Mouse (Mus musculus) intestine, embryonic 14.5 days (tissue): ENCODE data around the gene Galnt6. TPM values are rescaled to one million over a fixed set of nuclear protein-coding genes. Genes with fewer than 3 reads are reported as not detected.

Source experiments
- ATAC-seq: fragments of 200-750 bp; cut with Nextera tagmentation; replicated peaks from 2 replicates; pipeline ENCODE4 v1.8.0; 2017; ENCODE audit warnings: low read depth, moderate number of reproducible peaks, moderate TSS enrichment, moderate library complexity; ENCODE audit not compliant: low FRiP score, low TSS enrichment
- DNase-seq: peaks from one replicate; pipeline ENCODE4 v3.0.0-alpha.2; 2018; ENCODE audit warnings: low spot score
- H3K27ac ChIP-seq: fragments of 300-500 bp; sonication (generic); 2 replicates; pipeline ENCODE4 v1.5.1; 2014; ENCODE audit warnings: low read depth, mild to moderate bottlenecking, control low read depth
- H3K27me3 ChIP-seq: fragments of 300-500 bp; sonication (generic); replicated peaks from 2 replicates; pipeline ENCODE4 v1.6.1; 2014; ENCODE audit warnings: low read length, control low read depth; ENCODE audit not compliant: control insufficient read depth, insufficient read depth
- H3K36me3 ChIP-seq: fragments of 300-500 bp; sonication (generic); 2 replicates; pipeline ENCODE4 v1.6.1; 2014; ENCODE audit warnings: low read length, control low read depth; ENCODE audit not compliant: control insufficient read depth, insufficient read depth
- H3K4me1 ChIP-seq: fragments of 300-500 bp; sonication (generic); replicated peaks from 2 replicates; pipeline ENCODE4 v1.6.1; 2014; ENCODE audit warnings: low read length, control low read depth, mixed read lengths; ENCODE audit not compliant: control insufficient read depth, insufficient read depth
- H3K4me2 ChIP-seq: fragments of 300-500 bp; sonication (generic); 2 replicates; pipeline ENCODE4 v1.6.1; 2014; ENCODE audit warnings: low read length
- H3K4me3 ChIP-seq: fragments of 300-500 bp; sonication (generic); 2 replicates; pipeline ENCODE4 v1.5.1; 2014; ENCODE audit warnings: low read depth, low read length, control low read depth, mixed read lengths
- H3K9ac ChIP-seq: fragments of 300-500 bp; sonication (generic); 2 replicates; pipeline ENCODE4 v1.6.1; 2014; ENCODE audit warnings: mild to moderate bottlenecking, low read length
- H3K9me3 ChIP-seq: fragments of 300-500 bp; sonication (generic); 2 replicates; pipeline ENCODE4 v1.6.1; 2016; ENCODE audit warnings: low read length, control low read depth; ENCODE audit not compliant: control insufficient read depth
- WGBS: fragments of 180-500 bp; shearing (Covaris S2); extraction: QIAGEN DNeasy Blood & Tissue Kit; methylation state at CpG from one replicate; pipeline ENCODE4 v1.1.7; 2014; 5-methylcytosine and 5-hydroxymethylcytosine counted together
- polyA plus RNA-seq: library from polyadenylated mRNA; unstranded; fragments of >200 nt; fragmentation: Nextera tagmentation; extraction: Ambion mirVana; gene quantifications from 2 replicates; pipeline ENCODE4 v1.2.1, GENCODE M21; 2014

The Galnt6 gene
- polyA plus RNA-seq, 1 experiment from 2014 or later = 1.4 TPM

DNA sequence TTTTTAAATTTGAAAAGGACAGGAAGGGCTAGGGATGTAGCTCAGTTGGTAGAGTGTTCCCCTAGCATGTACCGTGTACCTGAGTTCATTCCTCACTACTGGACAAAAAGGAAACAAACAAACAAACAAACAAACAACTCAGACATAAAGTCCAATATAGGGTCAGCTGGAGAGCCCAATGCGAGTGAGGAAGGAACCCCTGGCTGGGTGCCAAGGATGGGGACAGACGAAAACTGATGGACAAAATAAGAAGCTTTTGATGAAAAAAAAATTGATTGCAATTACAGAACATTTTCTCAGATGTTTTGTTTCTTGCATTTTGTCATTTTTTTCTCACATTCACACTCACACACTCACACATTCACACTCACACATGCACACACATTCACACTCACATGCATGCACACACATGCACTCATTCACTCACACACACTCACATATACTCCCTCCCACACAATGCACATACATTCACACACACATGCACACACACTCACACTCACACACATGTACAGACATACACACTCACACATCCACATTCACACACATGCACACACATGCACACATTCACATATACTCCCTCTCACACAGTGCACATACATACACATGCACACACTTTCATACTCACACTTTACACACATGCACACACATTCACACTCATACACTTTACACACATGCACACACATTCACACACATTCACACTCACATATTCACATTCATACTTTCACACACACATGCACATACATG is 26.9 kb upstream of the Galnt6 start:
- no peak overlapping the region for H3K9ac ChIP-seq
- no peaks in the 10 kb centered on the region for H3K36me3 ChIP-seq
- 63% methylated on average over 3 of the region's 3 CpGs for WGBS
- no peak for ATAC-seq
- peak overlapping the region; percentile 29; the same call in 1 of the 2 replicates for H3K4me2 ChIP-seq
- no peaks in the 10 kb centered on the region for H3K9me3 ChIP-seq
- no peak overlapping the region for H3K4me3 ChIP-seq
- peaks cover 4% of the 10 kb centered on the region for H3K4me1 ChIP-seq
- H3K27ac ChIP-seq = peak overlapping the region; percentile 68; the same call in 1 of the 2 replicates
- DNase-seq = peak; percentile 43
- no peaks in the 10 kb centered on the region for H3K27me3 ChIP-seq

DNA sequence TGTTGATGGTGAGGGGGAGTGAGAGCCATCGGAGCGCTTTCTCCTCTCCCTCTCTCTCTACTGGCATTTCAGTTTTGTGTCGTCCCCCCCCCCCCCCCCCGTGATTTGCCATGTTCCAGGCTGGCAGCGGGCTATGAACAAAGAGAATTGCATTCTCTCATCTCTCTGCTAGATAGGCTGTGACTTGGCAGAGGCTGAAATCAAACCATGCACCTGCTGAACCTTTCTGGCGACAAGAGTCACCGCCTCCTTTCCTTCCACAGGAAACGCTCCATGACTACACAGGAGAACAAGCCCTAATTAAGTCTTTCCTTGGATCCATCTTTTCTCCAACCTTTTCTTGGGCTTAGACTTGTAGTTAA is 26.3 kb upstream of the Galnt6 start:
- no peaks in the 10 kb centered on the region for H3K9me3 ChIP-seq
- no peaks in the 10 kb centered on the region for H3K36me3 ChIP-seq
- no peak overlapping the region for H3K9ac ChIP-seq
- peak overlapping the region; percentile 29 for H3K4me2 ChIP-seq
- no peak for ATAC-seq
- no peaks in the 10 kb centered on the region for H3K27me3 ChIP-seq
- 51% methylated on average over 6 of the region's 8 CpGs for WGBS
- DNase-seq = no peak
- no peaks in the 10 kb centered on the region for H3K4me1 ChIP-seq
- H3K4me3 ChIP-seq = no peak overlapping the region
- H3K27ac ChIP-seq = peak overlapping the region; percentile 68; the same call in 1 of the 2 replicates

DNA sequence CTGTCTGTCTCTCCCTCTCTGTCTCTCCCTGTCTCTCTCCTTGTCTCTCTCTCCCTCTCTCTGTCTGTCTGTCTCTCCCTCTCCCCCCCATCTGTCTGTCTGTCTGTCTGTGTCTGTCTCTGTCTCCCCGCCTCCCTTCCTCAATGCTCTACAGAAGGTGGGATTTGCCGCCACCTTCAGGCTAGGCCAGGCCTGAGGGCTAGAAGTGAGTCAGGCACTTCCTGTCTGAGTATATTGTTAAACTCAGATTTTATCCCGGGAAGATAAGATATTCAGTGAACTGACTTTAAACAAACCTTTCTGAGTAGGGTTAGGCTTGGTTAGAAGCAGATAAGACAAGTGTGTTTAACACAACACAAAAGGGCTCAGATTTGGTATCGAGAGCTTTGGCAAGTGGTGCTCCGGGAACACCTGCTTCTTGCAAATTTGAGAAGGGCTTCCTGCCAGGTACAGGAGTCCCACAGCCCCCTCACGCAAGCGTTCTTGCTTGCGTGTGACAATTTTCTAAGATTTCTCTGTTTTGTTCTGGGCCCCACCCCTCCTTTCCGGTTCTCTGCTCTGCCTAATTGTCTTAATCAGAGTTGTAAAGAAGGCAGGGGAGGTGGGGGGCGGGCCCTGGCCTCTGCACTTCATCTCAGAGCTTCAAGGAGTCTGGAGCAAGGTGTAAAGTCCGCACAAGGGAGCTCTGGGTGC is 25.8 kb upstream of the Galnt6 start:
- DNase-seq (peak; percentile 67), ATAC-seq (peak; percentile 71)
- Histone ChIP-seq H3K4me2 (peak overlapping the region; percentile 29), H3K27me3 (no peaks in the 10 kb centered on the region), H3K36me3 (no peaks in the 10 kb centered on the region), H3K27ac (peak overlapping the region; percentile 68), H3K4me1 (no peaks in the 10 kb centered on the region), H3K9ac (no peak overlapping the region), H3K4me3 (no peak overlapping the region), H3K9me3 (no peaks in the 10 kb centered on the region)
- 9% methylated on average over 11 of the region's 11 CpGs for WGBS

DNA sequence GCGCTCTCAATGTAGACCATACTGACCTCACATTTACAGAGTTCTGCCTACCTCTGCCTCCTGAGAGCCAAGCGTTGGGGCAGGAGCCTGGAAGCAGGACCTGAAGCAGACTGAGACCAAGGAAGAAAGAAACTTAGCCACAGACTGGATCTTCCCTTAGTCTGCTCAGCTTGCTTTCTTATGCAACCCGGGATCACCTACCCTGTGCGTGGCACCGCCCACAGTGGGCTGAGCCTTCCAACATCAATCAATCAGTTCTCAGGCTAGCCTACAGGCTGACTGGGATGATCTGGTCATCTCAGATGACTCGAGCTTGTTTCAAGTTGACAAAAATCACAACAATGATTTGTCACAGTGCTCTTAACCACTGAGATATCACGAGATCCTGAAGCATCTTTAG is 24.9 kb upstream of the Galnt6 start:
- H3K27ac ChIP-seq = no peak overlapping the region
- WGBS = 47% methylated on average over 7 of the region's 7 CpGs
- peak; percentile 46 for DNase-seq

DNA sequence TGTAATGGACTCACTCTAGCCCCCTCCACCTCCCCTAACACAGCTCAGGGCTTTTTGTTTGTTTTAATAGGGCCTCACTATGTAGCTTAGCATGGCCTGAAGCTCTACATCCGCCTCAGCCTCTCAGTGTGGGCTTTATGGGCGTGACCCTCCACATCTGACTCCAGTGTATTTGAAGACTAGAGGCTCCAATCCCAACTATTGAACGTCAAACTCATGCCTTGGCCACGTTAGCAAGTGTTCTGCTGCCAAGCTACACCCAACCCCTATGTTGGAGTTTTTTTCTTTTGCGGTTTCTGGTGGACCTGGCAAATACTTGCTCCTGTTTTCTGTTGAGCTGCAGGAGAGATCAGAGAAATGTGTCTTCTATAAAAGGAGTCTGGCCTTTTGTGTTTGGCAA is 23.9 kb upstream of the Galnt6 start:
- DNase-seq = peak; percentile 44

More for the DNA sequence above, 24.9 kb upstream of the Galnt6 start:
- Histone ChIP-seq H3K4me2 (no peak overlapping the region), H3K27me3 (no peaks in the 10 kb centered on the region), H3K4me1 (no peaks in the 10 kb centered on the region), H3K9me3 (no peaks in the 10 kb centered on the region), H3K9ac (no peak overlapping the region), H3K4me3 (no peak overlapping the region), H3K36me3 (no peaks in the 10 kb centered on the region)
- no peak for ATAC-seq

DNA sequence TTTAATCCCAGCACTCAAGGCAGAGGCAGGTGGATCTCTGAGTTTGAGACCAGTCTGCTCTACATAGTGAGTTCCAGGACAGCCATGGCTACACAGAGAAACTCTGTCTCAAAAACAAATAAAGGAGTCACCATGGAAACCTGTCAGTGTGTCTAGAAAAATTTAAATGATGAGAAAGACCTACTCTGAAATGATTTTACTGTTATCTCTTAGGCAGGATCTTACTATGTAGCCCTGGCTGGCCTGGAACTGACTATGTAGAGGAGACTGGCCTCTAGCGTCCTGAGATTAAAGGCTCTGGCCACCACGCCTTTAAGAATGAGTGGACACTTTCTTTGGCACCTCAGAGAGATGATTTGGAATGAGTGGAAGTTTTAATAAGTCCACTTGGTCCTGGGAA is 23.3 kb upstream of the Galnt6 start:
- Histone ChIP-seq H3K27me3 (no peaks in the 10 kb centered on the region), H3K9me3 (no peaks in the 10 kb centered on the region), H3K4me1 (0 out of 2 replicates have a peak, but pooled peaks cover 8% of the 10 kb centered on the region), H3K36me3 (no peaks in the 10 kb centered on the region), H3K27ac (no peak overlapping the region), H3K4me2 (no peak overlapping the region), H3K4me3 (no peak overlapping the region), H3K9ac (no peak overlapping the region)
- DNase-seq = peak; percentile 9
- no peak for ATAC-seq
- 81% methylated on average over 2 of the region's 2 CpGs for whole genome bisulfite sequencing

More for the DNA sequence above, 23.9 kb upstream of the Galnt6 start:
- no peak overlapping the region for H3K4me2 ChIP-seq
- no peaks in the 10 kb centered on the region for H3K27me3 ChIP-seq
- no peak overlapping the region for H3K4me3 ChIP-seq
- 0 out of 2 replicates have a peak, but pooled peaks cover 7% of the 10 kb centered on the region for H3K4me1 ChIP-seq
- no peak for ATAC-seq
- H3K36me3 ChIP-seq = no peaks in the 10 kb centered on the region
- H3K9me3 ChIP-seq = no peaks in the 10 kb centered on the region
- 55% methylated on average over 5 of the region's 5 CpGs for WGBS
- no peak overlapping the region for H3K9ac ChIP-seq
- no peak overlapping the region for H3K27ac ChIP-seq

DNA sequence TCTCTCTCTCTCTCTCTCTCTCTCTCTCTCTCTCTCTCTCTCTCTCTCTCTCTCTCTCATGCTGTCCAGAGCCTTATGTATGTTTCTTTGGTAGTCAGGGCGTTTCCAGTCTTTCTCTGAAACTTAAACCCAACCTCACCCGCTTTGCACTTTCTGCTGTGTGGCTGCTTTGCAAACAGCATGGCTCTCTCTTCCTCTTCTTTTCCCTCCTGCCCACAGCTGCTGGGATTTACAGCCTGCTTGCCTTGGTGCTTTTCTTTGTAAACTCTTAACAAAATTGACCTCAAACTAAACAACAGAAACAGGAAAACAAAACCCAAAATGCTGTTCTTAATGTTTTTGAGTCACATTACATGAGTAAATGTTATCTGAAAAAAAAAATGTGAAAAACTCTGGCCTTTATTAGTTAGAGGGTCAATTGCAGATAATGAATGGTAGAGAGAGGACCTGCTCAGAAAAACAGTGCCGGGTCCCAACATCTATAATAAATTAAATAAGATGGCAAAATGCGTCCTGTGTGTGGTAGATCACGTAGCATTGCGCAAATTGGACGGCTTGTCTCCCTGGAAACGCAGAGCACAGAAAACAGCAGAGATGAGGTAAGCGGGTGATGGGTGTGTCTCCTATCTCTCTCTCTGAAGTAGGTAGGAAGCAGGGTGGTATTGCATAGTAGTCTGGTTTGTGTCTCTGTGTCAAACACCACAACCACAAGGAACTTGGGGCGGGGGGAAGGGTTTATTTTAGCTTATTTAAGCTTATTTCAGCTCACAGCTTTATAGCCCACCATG is 20.8 kb upstream of the Galnt6 start:
- Histone ChIP-seq H3K27ac (peak overlapping the region; percentile 18; the same call in 1 of the 2 replicates), H3K4me3 (no peak overlapping the region), H3K9me3 (no peaks in the 10 kb centered on the region), H3K9ac (no peak overlapping the region), H3K36me3 (no peaks in the 10 kb centered on the region), H3K27me3 (no peaks in the 10 kb centered on the region), H3K4me2 (no peak overlapping the region), H3K4me1 (0 out of 2 replicates have a peak, but pooled peaks cover 8% of the 10 kb centered on the region)
- peak; percentile 56 for DNase-seq
- WGBS = 46% methylated on average over 10 of the region's 10 CpGs
- no peak for ATAC-seq

DNA sequence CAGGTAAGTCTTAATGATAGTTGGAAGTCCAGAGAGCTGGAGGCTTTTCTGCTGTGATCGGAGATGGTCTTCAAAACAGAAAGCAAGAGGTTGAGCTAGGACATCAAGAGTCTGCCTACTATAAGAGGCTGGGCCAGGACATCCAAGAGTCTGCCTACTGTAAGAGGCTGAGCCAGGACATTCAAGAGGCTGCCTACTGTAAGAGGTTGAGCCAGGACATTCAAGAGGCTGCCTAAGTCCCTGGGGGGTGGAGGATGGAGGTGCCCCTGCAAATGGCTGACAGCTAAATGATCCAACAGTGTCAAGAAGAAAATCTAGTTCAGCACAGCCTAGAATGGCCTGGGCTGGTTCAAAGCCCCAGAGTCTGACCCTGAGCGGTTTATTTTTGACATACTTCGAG is 19.4 kb upstream of the Galnt6 start:
- H3K36me3 ChIP-seq = no peaks in the 10 kb centered on the region
- 67% methylated on average over 3 of the region's 3 CpGs for WGBS
- ATAC-seq = no peak

More for the DNA sequence above, 19.4 kb upstream of the Galnt6 start:
- Histone ChIP-seq H3K9ac (no peak overlapping the region), H3K4me2 (no peak overlapping the region), H3K4me1 (0 out of 2 replicates have a peak, but pooled peaks cover 8% of the 10 kb centered on the region), H3K4me3 (no peak overlapping the region), H3K9me3 (no peaks in the 10 kb centered on the region), H3K27me3 (no peaks in the 10 kb centered on the region), H3K27ac (no peak overlapping the region)
- peak; percentile 49 for DNase-seq
